Comparison of ENCODE assay signal across 10 mouse cellular contexts in the genomic region with DNA sequence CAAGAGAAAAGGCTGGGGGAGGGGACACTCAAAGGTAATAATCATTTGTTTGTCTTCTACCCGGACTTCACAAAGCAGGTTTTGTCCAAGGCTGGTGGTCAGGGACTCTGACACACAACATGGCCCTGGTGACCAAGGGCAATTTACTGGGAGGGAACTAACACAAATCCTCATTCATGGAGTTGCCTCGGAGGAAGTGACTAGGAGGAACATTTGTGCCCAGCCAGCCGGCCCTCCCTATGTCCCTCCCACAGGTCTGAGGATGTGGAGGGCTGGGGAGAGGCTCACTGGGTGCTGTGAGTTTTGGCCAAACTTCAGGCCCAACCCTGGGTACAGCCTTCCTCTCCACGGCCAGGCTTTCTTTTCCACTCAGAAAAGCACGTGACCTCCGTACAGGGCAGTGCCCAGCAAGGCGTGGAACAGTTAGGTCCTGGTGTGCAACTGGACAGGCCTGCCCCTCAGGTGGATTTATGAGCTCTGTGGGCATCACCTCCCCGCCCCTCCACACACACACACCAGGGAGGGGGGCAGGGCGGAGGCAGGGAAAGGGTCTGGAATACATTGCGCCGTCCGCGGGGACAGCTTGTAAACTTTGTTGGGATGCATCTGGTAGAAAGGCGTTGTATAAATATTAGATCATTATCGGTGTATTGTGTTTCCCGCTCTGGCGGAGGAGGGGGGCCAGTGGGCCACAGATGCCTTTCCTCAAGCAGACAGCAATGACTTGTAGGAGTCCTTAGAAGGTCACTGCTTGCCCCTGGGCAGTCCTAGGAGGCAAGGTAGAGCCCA. TPM values are rescaled to one million over a fixed set of nuclear protein-coding genes. Genes with fewer than 3 reads are reported as not detected.
A peak's percentile ranks its signal among the peaks of the same experiment; 100 is the strongest.
DNase-seq lines count a peak whose midpoint lies in the region; ATAC-seq lines count a peak whose summit lies in the region.
"Had no signal": no experiment of that assay in that cellular context is flagged by ENCODE, and none has a peak within 500 bp of the region (broad histone marks: within the 10 kb centered on the region; RNA-seq: fewer than 3 reads in every experiment).

No protein-coding gene starts in this region.

- H3K9ac ChIP-seq in embryonic facial prominence, embryonic 15.5 days, result no peak overlapping the region
- no peak overlapping the region for H3K9ac ChIP-seq in midbrain, embryonic 15.5 days
- H3K9ac ChIP-seq in heart, embryonic 11.5 days (ENCODE audit: low read depth, low read length), result no peak overlapping the region

- no peaks in the 10 kb centered on the region for H3K36me3 ChIP-seq in embryonic facial prominence, embryonic 15.5 days
- H3K36me3 ChIP-seq in midbrain, embryonic 15.5 days (replicated peaks), result no peaks in the 10 kb centered on the region
- H3K36me3 ChIP-seq in heart, embryonic 11.5 days (ENCODE audit: control insufficient read depth, insufficient read depth, low read length), result no peaks in the 10 kb centered on the region

- ATAC-seq in embryonic facial prominence, embryonic 15.5 days (ENCODE audit: insufficient number of reproducible peaks, low FRiP score, low TSS enrichment, low read depth), result peak; percentile 60; the same call in 1 of the 2 replicates
- 0 out of 2 replicates have a peak, but pooled peaks have one; percentile 54 for ATAC-seq in midbrain, embryonic 15.5 days (replicated peaks)
- ATAC-seq in heart, embryonic 11.5 days (replicated peaks; ENCODE audit: insufficient number of reproducible peaks, low FRiP score, low TSS enrichment), result no peak
- ATAC-seq: Patski had no signal

- H3K27ac ChIP-seq in embryonic facial prominence, embryonic 15.5 days (replicated peaks), result peak overlapping the region; percentile 70
- H3K27ac ChIP-seq in midbrain, embryonic 15.5 days, result no peak overlapping the region
- H3K27ac ChIP-seq in heart, embryonic 11.5 days (ENCODE audit: low read depth, low read length), result no peak overlapping the region

- H3K4me2 ChIP-seq in embryonic facial prominence, embryonic 15.5 days (replicated peaks), result 0 out of 2 replicates have a peak overlapping the region, but pooled peaks have one; percentile 2
- H3K4me2 ChIP-seq in midbrain, embryonic 15.5 days, result no peak overlapping the region
- no peak overlapping the region for H3K4me2 ChIP-seq in heart, embryonic 11.5 days

- no peaks in the 10 kb centered on the region for H3K9me3 ChIP-seq in embryonic facial prominence, embryonic 15.5 days (replicated peaks)
- H3K9me3 ChIP-seq in midbrain, embryonic 15.5 days, result no peaks in the 10 kb centered on the region
- H3K9me3 ChIP-seq in heart, embryonic 11.5 days (replicated peaks; ENCODE audit: control insufficient read depth, low read length), result no peaks in the 10 kb centered on the region

- H3K4me3 ChIP-seq in embryonic facial prominence, embryonic 15.5 days (replicated peaks), result no peak overlapping the region
- no peak overlapping the region for H3K4me3 ChIP-seq in midbrain, embryonic 15.5 days
- H3K4me3 ChIP-seq in heart, embryonic 11.5 days (ENCODE audit: low read depth, low read length), result no peak overlapping the region

- H3K27me3 ChIP-seq in embryonic facial prominence, embryonic 15.5 days, result peaks cover 15% of the 10 kb centered on the region; the same call in 1 of the 2 replicates
- no peaks in the 10 kb centered on the region for H3K27me3 ChIP-seq in midbrain, embryonic 15.5 days (replicated peaks)
- no peaks in the 10 kb centered on the region for H3K27me3 ChIP-seq in heart, embryonic 11.5 days (ENCODE audit: control insufficient read depth, insufficient read depth, low read length)
- H3K27me3 ChIP-seq: Patski had no signal

- 37% methylated on average over 17 of the region's 17 CpGs for WGBS in embryonic facial prominence, embryonic 15.5 days
- WGBS in midbrain, embryonic 15.5 days, result 68% methylated on average over 17 of the region's 17 CpGs
- WGBS in heart, embryonic 11.5 days (ENCODE audit: insufficient replicate concordance), result 68% methylated on average over 17 of the region's 17 CpGs

- H3K4me1 ChIP-seq in embryonic facial prominence, embryonic 15.5 days, result peaks cover 44% of the 10 kb centered on the region
- no peaks in the 10 kb centered on the region; the same call in 1 of the 2 replicates for H3K4me1 ChIP-seq in midbrain, embryonic 15.5 days
- H3K4me1 ChIP-seq in heart, embryonic 11.5 days (ENCODE audit: control insufficient read depth, insufficient read depth, low read length), result no peaks in the 10 kb centered on the region

- peak; percentile 64 for DNase-seq in embryo, embryonic 10 days (ENCODE audit: low spot score)
- peak; percentile 18 to 47 for DNase-seq in kidney, postnatal 25 days
- DNase-seq in left cerebral cortex, adult 9 months (ENCODE audit: low spot score in 2 of 2), result no peak
- DNase-seq in right cerebral cortex, postnatal 36 days (ENCODE audit: low spot score in 2 of 2), result no peak
- DNase-seq in c-Kit-positive CD71-positive TER-119-positive erythroid progenitor cells, embryonic 14.5 days (ENCODE audit: low spot score), result no peak
- DNase-seq: heart, adult 18-20 months had no signal

RNA-seq across cellular contexts. Expression of gene Gm12830, which starts 41.6 kb away (rescaled TPM):
- not detected in 2 replicates for polyA plus RNA-seq in embryonic facial prominence, embryonic 15.5 days (2015; fragmentation: Nextera tagmentation; extraction: Ambion mirVana)
- not detected in 2 replicates for polyA plus RNA-seq in midbrain, embryonic 15.5 days (2015; fragmentation: Nextera tagmentation; extraction: Ambion mirVana)
- polyA plus RNA-seq in heart, embryonic 11.5 days (2014; fragmentation: Nextera tagmentation; extraction: Ambion mirVana), result not detected in 2 replicates
- polyA plus RNA-seq: Patski had no signal

Comparison
In these comparisons a context has a peak if more than half of its experiments do, and no peak if none do; other contexts are left out.
1. DNase-seq: peak in embryo, embryonic 10 days (single experiment) and kidney, postnatal 25 days (2 of 2); none in left cerebral cortex, adult 9 months (0 of 2), right cerebral cortex, postnatal 36 days (0 of 2) and c-Kit-positive CD71-positive TER-119-positive erythroid progenitor cells, embryonic 14.5 days (single experiment).